Mouse (Mus musculus) MEL (cell line): ENCODE results near the gene Dapp1.

Experiments
- CTCF ChIP-seq, 3 experiments: IDR thresholded peaks in 2 of 3; conservative IDR thresholded peaks in 1 of 3; 2 replicates each; pipeline ENCODE4 v1.5.1; 2011 to 2012; ENCODE audit warnings: low read length in 3 of 3, low read depth in 2 of 3, mild to moderate bottlenecking in 2 of 3, improper control_type of control experiment in 1 of 3, inconsistent platforms in 1 of 3, mixed read lengths in 1 of 3, moderate library complexity in 1 of 3; ENCODE audit not compliant: control insufficient read depth in 1 of 3, insufficient read depth in 1 of 3, poor library complexity in 1 of 3, severe bottlenecking in 1 of 3
- GABPA ChIP-seq: IDR thresholded peaks from 2 replicates; pipeline ENCODE4 v1.6.1; 2012; ENCODE audit warnings: low read depth, mild to moderate bottlenecking, inconsistent platforms, low read length, improper control_type of control experiment, moderate library complexity
- JUND ChIP-seq: IDR thresholded peaks from 2 replicates; pipeline ENCODE4 v1.6.1; 2011; ENCODE audit warnings: low read depth, mild to moderate bottlenecking, improper control_type of control experiment, low read length
- KAT2A ChIP-seq: conservative IDR thresholded peaks from 2 replicates; pipeline ENCODE4 v1.6.1; 2012; ENCODE audit warnings: low read depth, low read length, improper control_type of control experiment, inconsistent platforms
- MAX ChIP-seq: IDR thresholded peaks from 2 replicates; pipeline ENCODE4 v1.6.1; 2011; ENCODE audit warnings: low read length, improper control_type of control experiment
- NRF1 ChIP-seq: IDR thresholded peaks from 2 replicates; pipeline ENCODE4 v1.6.1; 2014; ENCODE audit warnings: low read depth, mild to moderate bottlenecking, inconsistent platforms, low read length, improper control_type of control experiment, moderate library complexity; ENCODE audit not compliant: poor library complexity, insufficient read depth, severe bottlenecking
- POLR2A ChIP-seq, 2 experiments: IDR thresholded peaks; 2 replicates each; pipeline ENCODE4 v1.6.1; 2011 to 2012; ENCODE audit warnings: low read length in 2 of 2, mild to moderate bottlenecking in 2 of 2, control low read depth in 1 of 2, improper control_type of control experiment in 1 of 2, low read depth in 1 of 2, moderate library complexity in 1 of 2; ENCODE audit not compliant: control insufficient read depth in 1 of 2, insufficient read depth in 1 of 2, poor library complexity in 1 of 2
- TAL1 ChIP-seq: IDR thresholded peaks from 2 replicates; pipeline ENCODE4 v1.6.1; 2012; ENCODE audit warnings: mild to moderate bottlenecking, inconsistent platforms, low read length, moderate library complexity, mixed read lengths
- ZC3H11A ChIP-seq: IDR thresholded peaks from 2 replicates; pipeline ENCODE4 v1.6.1; 2012; ENCODE audit warnings: low read depth, mild to moderate bottlenecking, inconsistent platforms, low read length, improper control_type of control experiment

- TF ChIP-seq JUND (no peak), MAX (no peak), CTCF (IDR thresholded peaks at IDR 0.05 in 2 of 3, conservative IDR thresholded peaks at IDR 0.05 in 1 of 3; ENCODE audit: control insufficient read depth in 1 of 3, insufficient read depth in 1 of 3, low read depth in 2 of 3, low read length in 3 of 3, poor library complexity in 1 of 3, severe bottlenecking in 1 of 3) (no peak), TAL1 (no peak), ZC3H11A (no peak), POLR2A (IDR thresholded peaks at IDR 0.05; ENCODE audit: control insufficient read depth in 1 of 2, insufficient read depth in 1 of 2, low read depth in 1 of 2, low read length in 2 of 2, poor library complexity in 1 of 2) (no peak), GABPA (no peak), NRF1 (no peak), KAT2A (no peak)
Measured at GRCm38 (mm10) chr3:138002545-138002944, 21.2 kb upstream of the Dapp1 start.
